Mouse (Mus musculus) mature B cell (primary cell): ENCODE results near the gene Lrrc59.
"Not testable (repeated sequence)": the region's sequence is repeated elsewhere in the genome, so short reads cannot be mapped to it uniquely, and the experiment has no call there.

ENCODE experiments used
- in situ Hi-C: fragments of 300-500 bp; cut with MboI; formaldehyde crosslinking; loops from 2 replicates; pipeline ENCODE4 v1.14.3; 2019

Gene Lrrc59

DNA sequence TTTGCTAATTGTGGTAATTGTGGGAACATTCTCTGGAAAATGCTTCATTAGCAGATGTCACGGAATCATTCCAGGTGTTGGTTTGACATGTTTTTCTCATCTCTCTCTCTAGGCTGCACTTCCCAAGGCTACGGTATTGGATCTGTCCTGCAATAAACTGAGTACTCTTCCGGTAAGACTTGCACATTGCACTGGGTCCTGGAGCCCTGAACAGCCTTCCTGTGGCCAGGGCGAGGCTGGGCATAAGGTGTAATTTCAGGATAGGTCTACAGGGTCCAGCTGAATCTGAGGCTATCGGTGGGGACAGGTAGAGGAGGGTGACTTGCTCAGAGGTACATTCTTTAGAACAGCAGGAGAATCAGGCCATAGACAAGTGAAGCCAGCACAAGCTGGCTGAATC is 2.4 kb downstream of the Lrrc59 start:
- in situ Hi-C loops, result no loop called here

DNA sequence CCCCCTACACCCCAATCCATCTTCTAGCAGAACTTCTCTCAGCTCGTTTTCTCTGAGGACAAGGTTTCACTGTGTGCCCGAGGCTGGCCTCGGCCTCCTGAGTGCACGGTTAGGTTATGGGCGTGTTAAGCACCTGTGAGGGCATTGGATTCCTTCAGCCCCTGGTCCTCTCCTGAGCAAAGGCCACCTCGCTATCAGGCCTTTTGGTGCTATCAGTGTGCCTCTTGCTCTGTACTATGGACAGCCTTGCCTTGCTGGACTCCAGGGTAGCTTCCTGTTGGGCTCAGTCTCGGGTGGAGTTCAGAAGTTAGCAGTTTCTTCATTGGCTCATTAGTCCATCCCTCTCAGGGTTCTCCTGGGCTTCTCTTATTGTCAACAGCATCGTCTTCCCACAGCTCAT is 3.4 kb downstream of the Lrrc59 start:
- in situ Hi-C loops, result no loop called here

DNA sequence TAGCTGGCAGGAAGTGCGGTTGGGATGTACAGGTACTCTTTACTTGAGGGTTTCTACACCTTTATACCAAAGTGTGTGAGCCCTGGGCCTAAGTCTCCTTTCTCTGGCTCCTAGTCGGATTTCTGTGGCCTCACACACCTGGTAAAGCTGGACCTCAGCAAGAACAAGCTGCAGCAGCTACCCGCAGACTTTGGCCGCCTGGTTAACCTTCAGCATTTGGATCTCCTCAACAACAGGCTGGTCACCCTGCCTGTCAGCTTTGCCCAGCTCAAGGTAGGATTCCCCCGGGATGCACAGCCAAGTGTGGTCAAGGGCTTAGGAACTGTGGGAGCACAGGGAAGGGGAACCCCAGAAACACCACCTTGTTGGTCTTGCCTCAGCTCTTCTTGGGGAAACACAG is 4.9 kb downstream of the Lrrc59 start:
- in situ Hi-C loops, result no loop called here

DNA sequence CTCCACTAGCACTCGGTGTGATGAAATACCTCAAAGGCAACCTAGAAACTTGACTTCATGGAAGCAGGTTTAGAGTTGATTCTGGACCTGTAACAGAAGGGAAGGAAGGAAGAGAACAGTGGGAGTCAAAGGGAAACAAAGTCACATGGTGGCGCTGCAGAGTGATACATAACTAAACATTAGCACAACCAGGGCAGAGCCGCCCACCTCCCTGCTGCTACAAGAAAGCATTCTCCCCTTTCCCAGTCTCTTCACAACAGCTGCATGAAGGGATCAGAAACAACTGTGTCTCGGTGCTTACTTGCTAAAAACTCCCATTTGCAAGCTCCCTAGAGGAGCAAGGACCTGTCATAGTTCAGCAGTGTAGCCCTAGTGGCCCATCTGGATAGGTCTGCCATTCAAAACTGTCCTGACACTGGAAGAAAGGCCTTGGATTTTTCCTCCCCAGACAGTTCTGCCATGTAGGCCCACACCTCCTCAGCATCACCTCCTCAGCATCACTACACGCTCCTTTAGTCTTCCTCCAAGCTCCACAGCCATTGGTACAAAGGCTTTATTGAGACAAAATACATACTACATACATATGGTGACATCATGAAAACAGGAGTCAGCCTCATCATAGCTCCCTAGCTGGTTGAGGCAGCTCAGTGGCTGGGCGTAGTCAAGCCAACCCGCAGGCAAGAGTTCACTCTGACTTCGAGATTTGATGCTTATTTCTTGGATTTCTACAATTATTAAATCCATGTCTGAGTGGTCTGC is 15.1 kb downstream of the Lrrc59 start:
- in situ Hi-C loops, result no loop called here

DNA sequence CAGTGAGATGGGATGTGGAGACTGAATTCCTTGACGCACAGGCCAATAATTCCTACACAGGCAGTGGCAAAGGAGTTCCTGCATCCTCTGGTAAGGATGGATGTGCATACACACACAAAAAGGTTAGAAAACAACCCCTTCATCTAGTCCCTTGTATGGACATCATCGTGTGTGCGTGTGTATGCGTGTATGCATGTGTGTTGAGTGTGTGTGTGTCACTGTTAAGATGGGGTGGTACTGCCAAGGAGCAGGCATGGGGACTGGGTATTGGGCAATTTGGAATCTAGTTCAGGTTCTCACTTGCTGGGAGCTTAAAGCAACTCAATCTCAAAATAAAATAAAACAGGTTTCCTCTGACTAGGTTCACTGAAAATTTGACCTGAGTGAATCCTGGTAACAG is 16.9 kb downstream of the Lrrc59 start:
- in situ Hi-C loops, result no loop called here

DNA sequence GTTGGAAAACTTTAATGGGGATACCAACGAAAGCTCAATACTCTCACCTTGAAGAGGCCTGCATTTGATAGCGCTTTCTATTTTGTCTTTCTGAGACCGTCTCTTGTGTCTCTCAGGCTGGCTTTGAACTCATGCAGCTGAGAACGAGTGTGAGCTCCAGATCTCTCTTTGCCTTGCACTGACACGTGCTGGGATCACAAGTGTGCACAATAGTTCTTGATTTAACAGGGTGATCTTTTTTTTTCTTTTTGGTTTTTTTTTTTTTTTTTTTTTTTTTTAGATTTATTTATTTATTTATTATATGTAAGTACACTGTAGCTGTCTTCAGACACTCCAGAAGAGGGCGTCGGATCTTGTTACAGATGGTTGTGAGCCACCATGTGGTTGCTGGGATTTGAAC is 21.7 kb downstream of the Lrrc59 start:
- in situ Hi-C loops, result not testable (repeated sequence)

DNA sequence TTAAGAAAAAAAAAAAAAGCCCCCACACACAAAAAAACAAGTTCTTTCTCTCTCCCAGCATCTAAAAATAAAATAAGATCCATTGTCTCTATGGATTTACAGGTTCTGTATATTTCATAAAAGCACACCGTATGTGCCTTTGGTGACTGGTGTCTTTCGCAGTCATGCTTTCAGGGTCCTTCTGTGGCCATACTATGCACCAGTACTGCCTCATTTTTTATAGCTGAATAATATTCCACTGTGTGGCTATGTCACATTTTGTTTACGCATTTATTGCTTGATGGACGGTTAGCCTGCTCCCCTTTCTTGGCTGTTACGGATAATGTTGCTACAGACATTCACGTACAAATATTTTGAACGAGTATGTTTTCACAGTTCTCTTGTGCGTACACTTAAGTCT is 23.4 kb downstream of the Lrrc59 start:
- in situ Hi-C loops, result no loop called here

DNA sequence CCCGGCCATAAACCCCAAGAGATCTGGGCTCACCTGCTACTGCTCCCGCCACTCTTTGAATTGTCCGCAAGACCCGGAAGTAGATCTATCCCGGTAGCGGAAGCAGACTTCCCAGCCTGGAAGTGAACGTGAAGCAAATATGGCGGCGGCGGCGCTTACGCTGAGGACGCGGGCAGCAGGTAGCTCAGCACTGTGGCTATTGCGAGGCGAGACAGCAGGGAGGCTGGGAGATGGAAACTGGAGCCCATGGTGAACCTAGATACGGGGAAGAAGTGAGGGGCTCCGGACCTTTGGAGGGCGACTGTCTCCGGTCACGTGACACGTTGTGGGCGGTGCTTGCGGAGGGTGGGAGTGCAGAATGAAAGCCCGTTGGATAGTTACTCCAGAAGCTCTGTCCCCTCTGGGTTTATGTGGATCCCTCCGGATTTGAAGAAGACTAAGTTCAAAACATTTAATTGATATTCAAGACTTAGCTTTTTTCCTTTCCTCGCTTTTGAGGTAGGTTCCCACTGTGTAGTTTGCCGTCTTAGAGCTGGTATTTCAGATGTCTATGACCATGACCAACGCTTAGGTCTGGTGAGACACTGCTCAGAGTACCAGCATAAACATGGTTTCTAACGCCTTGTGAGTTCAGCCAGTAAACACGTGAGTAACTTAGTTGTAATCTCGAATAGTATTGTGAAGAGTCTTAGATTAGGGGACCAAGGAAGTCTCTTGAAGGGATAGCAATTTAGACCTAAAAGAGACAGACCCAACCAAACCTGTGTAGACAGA is 24.3 kb downstream of the Lrrc59 start, which contains the start of the genes Mrpl27 and Eme1:
TSS of gene Mrpl27 (plus strand) at position 105 of the 774 bp plus-strand sequence.
TSS of gene Eme1 (minus strand) at position 302 of the 774 bp plus-strand sequence.
- in situ Hi-C loops, result no loop called here

DNA sequence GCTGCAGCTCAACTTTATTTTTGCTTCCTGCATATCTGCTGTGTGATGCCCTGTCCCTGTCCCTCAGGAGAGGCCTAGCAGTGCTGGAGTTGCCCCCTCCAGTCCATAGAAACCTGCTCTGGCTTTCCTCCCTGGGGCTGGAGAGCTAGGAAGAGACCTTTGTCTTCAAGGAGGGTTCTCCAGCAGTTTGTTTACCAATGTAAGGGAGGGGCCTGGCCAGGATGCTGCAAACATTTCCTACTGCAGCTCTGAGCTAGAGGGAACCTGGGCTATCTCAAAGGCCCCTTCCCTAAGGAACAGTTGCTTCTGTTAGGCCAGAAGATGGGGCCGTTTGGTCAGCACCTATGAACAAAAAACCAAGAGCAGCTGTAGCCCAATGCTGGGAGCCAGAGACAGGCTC is 31.8 kb downstream of the Lrrc59 start:
- in situ Hi-C loops, result no loop called here

DNA sequence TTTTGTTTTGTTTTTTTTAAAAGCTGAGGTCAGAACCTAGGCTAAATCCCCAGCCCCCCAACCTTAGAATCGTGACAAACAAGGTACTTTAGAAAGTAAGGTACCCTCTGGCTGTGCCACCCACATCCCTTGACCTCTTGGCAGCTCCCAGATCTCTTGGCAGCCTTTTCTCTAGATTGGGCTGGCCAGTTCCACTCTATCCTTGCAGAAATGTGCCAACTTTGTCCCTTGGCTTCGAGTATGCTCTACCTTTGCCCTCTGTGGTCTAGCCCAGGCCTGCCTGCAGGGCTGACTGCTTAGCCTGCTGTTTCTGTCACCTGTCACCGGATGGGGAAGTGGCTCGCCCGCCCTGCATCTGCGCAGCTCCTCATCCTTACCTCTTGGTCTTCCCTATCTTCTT is 35.7 kb downstream of the Lrrc59 start:
- in situ Hi-C loops, result no loop called here

DNA sequence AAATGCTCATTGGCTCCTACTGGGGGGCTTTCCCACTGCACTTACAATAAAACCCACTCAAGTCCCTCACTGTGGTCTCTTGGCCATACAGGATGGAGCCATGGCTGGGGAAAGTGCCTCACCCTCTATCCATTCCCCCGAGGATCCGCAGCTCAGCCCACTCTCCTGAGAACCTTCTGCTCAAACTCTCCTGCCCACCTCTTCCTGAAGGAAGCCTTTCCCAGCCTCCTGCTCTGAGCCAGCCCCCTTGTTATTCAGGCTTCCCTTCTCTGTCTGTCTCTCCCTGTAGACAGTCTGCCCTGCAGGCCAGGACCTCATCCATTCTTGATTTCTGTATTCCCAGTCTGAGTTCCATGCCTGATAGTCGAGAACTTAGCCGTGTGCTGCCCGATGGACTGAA is 45.4 kb downstream of the Lrrc59 start:
- in situ Hi-C loops, result no loop called here

DNA sequence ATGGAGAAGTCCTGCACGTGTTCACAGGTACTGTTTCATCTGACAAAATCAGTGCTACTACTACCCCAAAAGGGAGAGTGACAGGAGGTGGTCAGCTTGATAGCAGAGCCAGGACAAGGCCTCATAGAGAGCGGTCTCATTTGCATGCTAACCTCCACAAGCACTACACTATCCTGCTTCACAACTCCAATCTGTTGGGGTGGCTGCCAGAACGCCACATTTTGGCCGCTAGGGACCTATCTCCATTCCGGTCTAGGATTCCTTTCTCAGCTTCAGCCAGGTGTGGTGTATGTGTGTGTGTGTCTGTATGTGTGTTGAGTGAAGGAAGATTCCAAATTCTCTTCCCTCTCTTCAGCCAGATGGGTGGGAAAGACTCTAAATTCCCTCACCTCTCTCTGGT is 45.9 kb downstream of the Lrrc59 start:
- in situ Hi-C loops, result no loop called here

DNA sequence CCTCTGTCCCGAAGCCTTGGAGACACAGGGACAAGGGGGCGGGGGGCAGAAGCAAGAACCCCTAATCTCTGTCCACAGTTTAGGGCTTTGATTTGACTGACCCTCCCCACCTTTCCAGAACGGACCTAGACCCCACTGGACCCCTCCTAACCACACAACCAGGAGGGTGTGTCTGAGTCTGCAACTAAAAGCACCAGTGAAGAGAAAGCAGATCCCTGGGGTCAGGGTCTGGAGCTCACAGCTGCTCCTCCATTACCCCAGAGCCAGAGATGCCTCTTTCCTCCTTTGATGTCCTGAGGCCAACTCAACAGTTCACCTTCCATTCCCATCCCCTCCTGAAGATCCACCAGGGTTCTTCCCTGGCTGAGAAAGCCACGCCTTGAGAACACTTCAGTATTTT is 46.7 kb downstream of the Lrrc59 start:
- in situ Hi-C loops, result no loop called here

DNA sequence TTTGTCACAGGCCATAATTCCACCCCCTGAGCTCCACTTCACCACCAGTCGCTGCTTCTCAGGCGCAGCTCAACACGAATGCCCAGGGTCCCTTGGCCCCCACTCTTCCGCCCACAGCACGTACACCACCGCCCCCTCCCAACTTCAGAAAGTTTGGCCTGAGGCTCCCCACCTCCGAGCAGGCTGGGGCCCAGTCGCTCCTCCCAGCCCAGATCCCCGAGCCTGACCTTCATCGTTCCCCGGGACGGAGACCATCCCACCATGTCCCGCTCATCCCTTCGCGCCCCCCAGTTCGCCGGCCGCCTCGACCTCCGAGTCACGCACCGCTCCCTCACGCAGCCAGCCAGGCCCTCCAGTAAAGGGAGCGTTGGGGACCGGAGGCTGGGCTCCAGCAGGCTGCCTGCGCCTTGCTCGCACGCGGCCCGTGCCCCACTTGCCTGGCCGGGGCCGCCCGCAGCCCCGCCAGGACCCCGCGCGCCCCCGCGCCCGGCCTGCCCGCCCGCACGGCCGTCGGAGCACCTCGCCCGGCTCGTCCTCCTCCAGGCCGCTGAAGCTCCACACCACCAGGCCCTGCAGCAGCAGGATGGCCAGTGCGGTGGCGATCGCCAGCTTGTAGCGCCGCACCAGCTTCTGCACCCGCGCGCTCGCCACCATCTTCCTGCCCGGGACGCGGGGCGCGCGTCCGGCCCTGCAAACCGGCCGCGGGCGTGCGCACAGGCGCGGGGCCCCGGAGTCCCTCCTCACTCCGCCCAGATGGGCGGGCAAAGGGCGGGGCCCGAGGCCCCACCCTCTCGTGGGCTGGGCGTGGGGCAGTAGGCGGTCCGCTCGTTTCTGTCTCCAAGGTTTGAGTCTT is 47.4 kb downstream of the Lrrc59 start, which contains the start of gene Xylt2:
TSS of gene Xylt2 (minus strand) at position 762 of the 853 bp plus-strand sequence.
- in situ Hi-C loops, result no loop called here

DNA sequence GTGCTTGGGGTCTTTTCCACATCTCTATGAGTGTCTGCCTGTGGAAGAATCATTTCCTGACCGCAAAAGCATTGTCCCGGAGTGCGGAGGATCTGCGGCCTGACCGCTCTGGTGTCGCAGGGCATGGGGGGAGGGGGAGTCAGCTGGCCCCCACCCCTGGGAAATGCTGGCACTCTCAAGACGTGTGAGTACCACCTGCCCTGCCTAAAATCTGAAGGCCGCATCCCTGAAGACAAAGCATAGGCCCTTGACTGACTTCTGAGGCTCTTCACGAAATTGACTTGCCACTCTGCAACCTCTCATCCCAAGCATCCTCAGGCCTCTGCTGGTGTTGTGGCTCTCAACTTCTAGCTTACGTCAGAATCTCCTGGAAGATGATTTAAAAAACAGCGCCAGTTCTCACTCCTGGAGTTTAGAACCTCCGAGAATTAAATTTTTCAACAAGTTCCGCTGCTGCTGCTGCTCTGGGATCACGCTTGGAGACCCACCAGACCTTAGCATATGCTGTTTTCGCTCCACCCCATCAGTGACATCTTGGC is 48.1 kb downstream of the Lrrc59 start:
- in situ Hi-C loops, result no loop called here

DNA sequence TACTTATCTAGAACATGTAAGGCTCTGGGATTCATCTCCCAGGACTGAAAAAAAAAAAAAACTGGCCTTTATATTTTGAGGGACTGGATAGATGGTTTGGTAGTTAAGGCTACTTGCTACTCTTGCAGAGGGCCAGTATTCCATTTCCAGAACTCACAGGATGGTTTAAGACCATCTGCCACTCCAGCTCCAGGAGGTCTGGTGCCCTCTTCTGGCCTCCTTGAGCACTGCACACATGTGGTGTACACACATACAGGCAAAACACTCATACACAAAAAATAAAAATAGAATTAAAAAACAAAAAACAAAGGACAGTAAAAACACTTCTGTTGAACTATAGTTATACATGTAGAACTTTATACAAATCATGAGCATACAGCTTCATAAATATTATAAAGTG is 51.1 kb downstream of the Lrrc59 start:
- in situ Hi-C loops, result no loop called here

DNA sequence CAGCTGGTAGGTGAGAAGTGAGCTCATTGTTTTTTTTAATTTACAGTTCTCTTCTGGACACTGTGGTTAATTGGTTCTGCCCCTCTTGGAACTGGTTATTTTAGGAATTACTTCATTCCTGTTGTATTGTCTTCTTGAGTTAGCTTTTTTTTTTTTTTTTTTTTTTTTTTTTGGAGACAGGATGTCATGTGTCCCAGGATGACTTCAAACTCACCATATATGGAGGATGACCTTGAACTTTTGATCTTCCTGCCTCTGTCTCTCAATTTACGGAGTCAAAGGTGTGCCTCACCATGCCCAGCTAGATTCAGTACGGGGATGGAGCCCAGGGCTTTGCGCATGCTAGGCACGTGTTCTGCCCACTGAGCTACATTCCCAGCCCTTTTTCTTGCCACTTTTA is 52.1 kb downstream of the Lrrc59 start:
- in situ Hi-C loops, result no loop called here

DNA sequence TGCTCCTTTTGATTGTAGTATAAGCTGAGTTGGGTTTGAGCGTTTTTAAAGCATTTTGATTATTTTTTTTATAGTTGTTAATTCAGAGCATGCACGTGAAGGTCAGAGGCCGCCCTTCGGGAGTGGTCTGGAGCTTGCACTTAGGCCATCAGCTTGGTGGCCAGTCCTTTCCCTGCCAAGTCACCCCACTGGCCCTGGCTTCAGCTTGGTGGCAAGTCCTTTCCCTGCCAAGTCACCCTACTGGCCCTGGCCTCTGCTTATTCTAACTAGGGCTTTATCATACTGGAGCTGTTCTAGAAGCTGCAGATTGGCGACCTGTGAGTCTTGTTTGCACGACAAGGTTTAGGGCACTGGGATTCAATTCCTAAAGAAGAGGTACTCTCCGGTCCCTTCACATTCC is 52.9 kb downstream of the Lrrc59 start:
- in situ Hi-C loops, result no loop called here

DNA sequence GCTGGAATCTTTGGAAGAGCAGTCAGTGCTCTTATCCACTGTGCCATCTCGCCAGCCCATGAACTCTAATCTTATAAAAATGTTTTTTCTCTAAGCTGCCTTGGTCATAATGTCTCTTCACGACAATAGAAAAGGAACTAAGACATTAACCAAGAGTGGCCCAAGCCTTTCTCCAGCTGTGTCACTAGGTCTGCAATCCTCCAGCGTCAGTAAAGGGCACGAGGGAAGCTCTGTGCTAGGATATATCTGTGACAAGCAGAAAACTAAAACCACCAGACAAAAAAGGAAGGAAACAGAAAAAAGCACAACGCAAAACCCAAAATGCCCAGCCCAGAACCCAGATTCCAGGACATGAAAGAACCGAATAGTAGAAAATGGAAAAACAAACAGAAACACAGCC is 57.6 kb downstream of the Lrrc59 start:
- in situ Hi-C loops, result no loop called here

DNA sequence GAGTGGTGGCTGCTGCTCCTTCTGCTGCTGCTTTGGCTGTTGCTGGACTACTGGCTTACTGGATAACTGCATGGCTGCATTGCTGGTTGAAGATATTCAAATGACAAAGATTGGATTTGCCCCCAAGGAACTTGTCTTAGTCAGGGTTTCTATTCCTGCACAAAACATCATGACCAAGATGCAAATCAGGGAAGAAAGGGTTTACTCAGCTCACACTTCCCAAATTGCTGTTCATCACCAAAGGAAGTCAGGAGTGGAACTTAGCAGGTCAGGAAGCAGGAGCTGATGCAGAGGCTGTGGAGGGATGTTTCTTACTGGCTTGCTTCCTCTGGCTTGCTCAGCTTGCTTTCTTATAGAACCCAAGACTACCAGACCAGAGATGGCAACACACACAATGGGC is 62.9 kb downstream of the Lrrc59 start:
- in situ Hi-C loops, result not testable (repeated sequence)
